Mouse (Mus musculus) gastrocnemius, adult 8-10 months (tissue): ENCODE data around the gene Zfp280b. TPM values are rescaled to one million over a fixed set of nuclear protein-coding genes. Genes with fewer than 3 reads are reported as not detected.
"Not testable (repeated sequence)": the region's sequence is repeated elsewhere in the genome, so short reads cannot be mapped to it uniquely, and the experiment has no call there.

Experiments
- DNase-seq, 2 experiments: peaks; one replicate each; pipeline ENCODE4 v3.0.0; 2022; ENCODE audit warnings: low spot score in 2 of 2
- microRNA-seq: library from miRNA; unstranded; fragments of <30 nt; microRNA quantifications from one replicate; pipeline ENCODE4 v1.2.0, GENCODE M21; 2022
- total RNA-seq, 4 experiments: library from RNA; stranded (reverse); gene quantifications; 2 replicates each; pipeline ENCODE4 v1.2.4; 2022

Gene Zfp280b
- total RNA-seq, 4 experiments from 2014 or later: 7.9 to 11.0 (median 9.2) TPM

- no peak for DNase-seq
Observed at GRCm38 (mm10) chr10:76030496-76030895, 2.0 kb upstream of the Zfp280b start.

- no peak for DNase-seq
Observed at GRCm38 (mm10) chr10:76031511-76032401, 694 bp upstream of the Zfp280b start.

- DNase-seq: no peak
Observed at GRCm38 (mm10) chr10:76033119-76033455, 637 bp downstream of the Zfp280b start.

GRCm38 (mm10) chr10:76034001-76034600 lies 1.7 kb downstream of the Zfp280b start:
- no peak for DNase-seq

GRCm38 (mm10) chr10:76035277-76035676 lies 2.8 kb downstream of the Zfp280b start:
- no peak for DNase-seq

GRCm38 (mm10) chr10:76036962-76037361 lies 4.5 kb downstream of the Zfp280b start:
- no peak for DNase-seq

GRCm38 (mm10) chr10:76045343-76045742 lies 12.9 kb downstream of the Zfp280b start:
- DNase-seq: no peak

GRCm38 (mm10) chr10:76046754-76047153 lies 14.3 kb downstream of the Zfp280b start:
- no peak for DNase-seq

GRCm38 (mm10) chr10:76047182-76047869 lies 14.9 kb downstream of the Zfp280b start:
- DNase-seq: no peak

- DNase-seq: no peak
Observed at GRCm38 (mm10) chr10:76048967-76049366, 16.5 kb downstream of the Zfp280b start.

GRCm38 (mm10) chr10:76051860-76052259 lies 19.4 kb downstream of the Zfp280b start:
- DNase-seq: no peak

- no peak for DNase-seq
Observed at GRCm38 (mm10) chr10:76062439-76062838, 30.0 kb downstream of the Zfp280b start.

- DNase-seq: no peak
Observed at GRCm38 (mm10) chr10:76067674-76068613, 35.5 kb downstream of the Zfp280b start.

GRCm38 (mm10) chr10:76072080-76072479 lies 39.6 kb downstream of the Zfp280b start:
- DNase-seq: not testable (repeated sequence)

- DNase-seq: not testable (repeated sequence)
Observed at GRCm38 (mm10) chr10:76077008-76077407, 44.6 kb downstream of the Zfp280b start.

Small RNA genes within 50 kb of the gene (microRNA-seq; reads per million reads assigned to microRNA genes)
- not detected for gene Mir6409

Other genes starting within 250 kb of the Zfp280b start
- gene Gstt1, start 234.1 kb upstream of the Zfp280b start, total RNA-seq: 1 to 10 TPM; 4.6 to 8.3 (median 4.8) TPM
- not detected for gene Gstt4, start 210.1 kb upstream of the Zfp280b start, total RNA-seq
- 1 to 10 TPM; 2.7 to 6.5 (median 3.8) TPM for gene Gstt2, start 195.2 kb upstream of the Zfp280b start, total RNA-seq
- gene Mif, start 172.4 kb upstream of the Zfp280b start, total RNA-seq: 100 to 1,000 TPM; 144 to 161 (median 157) TPM
- gene Derl3, start 139.2 kb upstream of the Zfp280b start, total RNA-seq: 1 to 10 TPM in 1 of 4 experiments, not detected in 3; 1.1 TPM
- 10 to 100 TPM; 11.0 to 16.7 (median 11.5) TPM for gene Smarcb1, start 111.0 kb upstream of the Zfp280b start, total RNA-seq
- gene Chchd10, start 99.5 kb upstream of the Zfp280b start, total RNA-seq: 1,000 to 10,000 TPM; 1,130 to 1,571 (median 1,273) TPM
- 1 to 10 TPM in 3 of 4 experiments, under 1 TPM in 1; 0.77 to 2.3 (median 1.4) TPM for gene Mmp11, start 96.2 kb upstream of the Zfp280b start, total RNA-seq
- gene Gm867, start 92.0 kb upstream of the Zfp280b start, total RNA-seq: not detected
- gene Vpreb3, start 89.6 kb upstream of the Zfp280b start, total RNA-seq: not detected
- not detected for gene Gm5134, start 78.1 kb upstream of the Zfp280b start, total RNA-seq
- not detected for gene Slc5a4b, start 78.3 kb downstream of the Zfp280b start, total RNA-seq
- gene Slc5a4a, start 114.8 kb downstream of the Zfp280b start, total RNA-seq: not detected
- 1 to 10 TPM; 2.1 to 3.3 (median 3.0) TPM for gene Prmt2, start 205.2 kb downstream of the Zfp280b start, total RNA-seq
- gene S100b, start 221.2 kb downstream of the Zfp280b start, total RNA-seq: 1 to 10 TPM; 1.2 to 3.0 (median 2.4) TPM